Comparison of ENCODE assay signal across 10 mouse cellular contexts in the genomic region with DNA sequence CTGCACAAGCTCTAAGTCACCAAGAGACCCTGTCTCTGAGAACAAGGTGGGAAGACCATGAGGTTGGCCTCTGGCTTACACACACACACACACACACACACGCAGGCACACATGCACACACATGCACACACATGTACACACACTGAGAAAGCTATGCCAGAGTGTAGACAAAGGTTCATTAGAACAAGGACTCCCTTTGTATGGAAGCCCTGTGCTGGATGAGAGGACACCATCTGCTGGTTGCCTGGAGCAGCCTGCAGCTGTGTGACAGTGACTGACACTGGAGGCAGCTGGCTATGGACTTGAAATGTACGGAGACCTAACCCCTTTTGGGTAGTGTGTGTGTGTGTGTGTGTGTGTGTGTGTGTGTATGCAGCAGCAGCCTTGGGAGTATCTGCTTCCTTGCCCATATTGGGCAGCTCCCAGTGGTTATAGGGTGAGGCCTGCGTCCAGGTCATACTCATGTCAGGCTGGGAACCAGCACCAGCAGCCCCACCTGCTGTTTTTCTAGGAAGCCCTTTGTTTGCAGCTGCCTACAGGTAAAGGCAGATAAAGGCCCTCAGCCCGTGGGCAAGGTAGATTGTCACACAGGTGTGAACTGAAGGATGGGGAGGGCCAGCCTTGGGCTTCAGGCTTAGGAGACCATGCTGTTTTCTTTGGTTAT. TPM values are rescaled to one million over a fixed set of nuclear protein-coding genes. Genes with fewer than 3 reads are reported as not detected.
DNase-seq lines count a peak whose midpoint lies in the region; ATAC-seq lines count a peak whose summit lies in the region.
"Had no signal": no experiment of that assay in that cellular context is flagged by ENCODE, and none has a peak within 500 bp of the region (broad histone marks: within the 10 kb centered on the region; RNA-seq: fewer than 3 reads in every experiment).

No protein-coding gene starts in this region.

- H3K9me3 ChIP-seq in hindbrain, embryonic 10.5 days: no peaks in the 10 kb centered on the region
- H3K9me3 ChIP-seq in hindbrain, embryonic 16.5 days (ENCODE audit: control insufficient read depth, low read length): no peaks in the 10 kb centered on the region
- H3K9me3 ChIP-seq in hindbrain, embryonic 13.5 days: no peaks in the 10 kb centered on the region
- H3K9me3 ChIP-seq: liver, embryonic 15.5 days had no signal

- no peak for ATAC-seq in hindbrain, embryonic 16.5 days
- ATAC-seq in hindbrain, embryonic 13.5 days (ENCODE audit: low FRiP score): 0 out of 2 replicates have a peak, but pooled peaks have one; percentile 18

- H3K36me3 ChIP-seq in hindbrain, embryonic 10.5 days: no peaks in the 10 kb centered on the region
- H3K36me3 ChIP-seq in hindbrain, embryonic 16.5 days (ENCODE audit: control insufficient read depth, insufficient read depth, low read length): no peaks in the 10 kb centered on the region
- H3K36me3 ChIP-seq in hindbrain, embryonic 13.5 days: no peaks in the 10 kb centered on the region
- H3K36me3 ChIP-seq: liver, embryonic 15.5 days had no signal

- peak; percentile 73 for DNase-seq in hindbrain, embryonic 10.5 days (ENCODE audit: low spot score)
- peak; percentile 29 for DNase-seq in ES-CJ7 (ENCODE audit: low read depth, low spot score)
- DNase-seq in naive thymus-derived CD4-positive, alpha-beta T cell, adult 2 months (ENCODE audit: low read depth): peak; percentile 52
- no peak for DNase-seq in Muller cell, postnatal 12 days (ENCODE audit: inconsistent ontology term)
- DNase-seq in layer of hippocampus, postnatal 14 days (ENCODE audit: low spot score in 2 of 2): no peak
- no peak for DNase-seq in gastrocnemius, adult 18-20 months (ENCODE audit: low spot score)
- DNase-seq: cerebellum, postnatal 10 days had no signal

- peaks cover 72% of the 10 kb centered on the region for H3K4me1 ChIP-seq in hindbrain, embryonic 10.5 days (replicated peaks)
- peaks cover 48% of the 10 kb centered on the region for H3K4me1 ChIP-seq in hindbrain, embryonic 16.5 days (ENCODE audit: control insufficient read depth, insufficient read depth, low read depth, low read length)
- H3K4me1 ChIP-seq in hindbrain, embryonic 13.5 days (replicated peaks): peaks cover 72% of the 10 kb centered on the region

- H3K4me3 ChIP-seq in hindbrain, embryonic 10.5 days: no peak overlapping the region
- H3K4me3 ChIP-seq in hindbrain, embryonic 16.5 days (ENCODE audit: low read length): no peak overlapping the region
- H3K4me3 ChIP-seq in hindbrain, embryonic 13.5 days: no peak overlapping the region
- H3K4me3 ChIP-seq: liver, embryonic 15.5 days had no signal

- peak overlapping the region; percentile 95 for H3K27ac ChIP-seq in hindbrain, embryonic 10.5 days
- no peak overlapping the region for H3K27ac ChIP-seq in hindbrain, embryonic 16.5 days (ENCODE audit: low read depth, low read length)
- peak overlapping the region; percentile 90 for H3K27ac ChIP-seq in hindbrain, embryonic 13.5 days
- H3K27ac ChIP-seq: liver, embryonic 15.5 days had no signal

- H3K27me3 ChIP-seq in hindbrain, embryonic 10.5 days (ENCODE audit: insufficient read depth, poor library complexity, severe bottlenecking): no peaks in the 10 kb centered on the region
- H3K27me3 ChIP-seq in hindbrain, embryonic 16.5 days (replicated peaks; ENCODE audit: control insufficient read depth, insufficient read depth, low read length): no peaks in the 10 kb centered on the region
- H3K27me3 ChIP-seq in hindbrain, embryonic 13.5 days: no peaks in the 10 kb centered on the region
- H3K27me3 ChIP-seq: liver, embryonic 15.5 days had no signal

- 60% methylated on average over 4 of the region's 4 CpGs for WGBS in hindbrain, embryonic 10.5 days
- WGBS in hindbrain, embryonic 16.5 days: 30% methylated on average over 4 of the region's 4 CpGs
- 49% methylated on average over 4 of the region's 4 CpGs for WGBS in hindbrain, embryonic 13.5 days

- H3K4me2 ChIP-seq in hindbrain, embryonic 16.5 days (ENCODE audit: low read length): no peak overlapping the region
- H3K4me2 ChIP-seq in hindbrain, embryonic 13.5 days: no peak overlapping the region
- H3K4me2 ChIP-seq: liver, embryonic 15.5 days had no signal

- no peak overlapping the region for H3K9ac ChIP-seq in hindbrain, embryonic 16.5 days (ENCODE audit: low read depth, low read length)
- H3K9ac ChIP-seq in hindbrain, embryonic 13.5 days: peak overlapping the region; percentile 35; the same call in 1 of the 2 replicates
- H3K9ac ChIP-seq: liver, embryonic 15.5 days had no signal

RNA-seq across cellular contexts. Expression of a gene that starts 55.4 kb away (rescaled TPM):
- 42.2 and 56.0 TPM in 2 replicates for polyA plus RNA-seq in hindbrain, embryonic 10.5 days (2016; fragmentation: Nextera tagmentation; extraction: Ambion mirVana)
- 33.8 and 40.2 TPM in 2 replicates for polyA plus RNA-seq in hindbrain, embryonic 16.5 days (2015; fragmentation: Nextera tagmentation; extraction: Ambion mirVana)
- polyA plus RNA-seq in hindbrain, embryonic 13.5 days (2015; fragmentation: Nextera tagmentation; extraction: Ambion mirVana): 49.9 and 52.8 TPM in 2 replicates
- total RNA-seq in layer of hippocampus, postnatal 14 days (2021): 10 to 100 TPM; 53.7 to 56.6 TPM
- 10 to 100 TPM; 40.3 to 42.5 TPM for total RNA-seq in gastrocnemius, adult 18-20 months (2021)

Comparison
In these comparisons a context has a peak if more than half of its experiments do, and no peak if none do; other contexts are left out.
1. DNase-seq: peak in hindbrain, embryonic 10.5 days (single experiment), ES-CJ7 (single experiment) and naive thymus-derived CD4-positive, alpha-beta T cell, adult 2 months (single experiment); none in Muller cell, postnatal 12 days (single experiment), layer of hippocampus, postnatal 14 days (0 of 2) and gastrocnemius, adult 18-20 months (single experiment).